ENCODE assay signal across 8 mouse cellular contexts in genomic region chr2:101678236-101679021, GRCm38 (mm10). TPM values are rescaled to one million over a fixed set of nuclear protein-coding genes. Genes with fewer than 3 reads are reported as not detected.
DNase-seq lines count a peak whose midpoint lies in the region.

Gene Traf6, plus strand, starts transcription at chr2:101678429.

- H3K27me3 ChIP-seq in megakaryocyte, embryonic 14.5 days (replicated peaks) = peaks cover 6% of the 10 kb centered on the region

- peak within 1 kb of the TSS; percentile 96 for H3K4me3 ChIP-seq in megakaryocyte, embryonic 14.5 days (replicated peaks)

- H3K4me1 ChIP-seq in megakaryocyte, embryonic 14.5 days = peaks cover 35% of the 10 kb centered on the region

- peaks cover 20% of the 10 kb centered on the region for H3K36me3 ChIP-seq in megakaryocyte, embryonic 14.5 days (replicated peaks; ENCODE audit: low read length)

- DNase-seq in adrenal gland, adult (ENCODE audit: inconsistent age in 2 of 2, low spot score in 1 of 2) = peak; percentile 89 to 95
- peak; percentile 87 for DNase-seq in embryo, embryonic 10 days (ENCODE audit: low spot score)
- peak; percentile 88 for DNase-seq in gastrocnemius, postnatal 10 days
- DNase-seq in induced T-regulatory cell, adult 2 months (ENCODE audit: low read depth) = peak; percentile 90
- DNase-seq in left cerebral cortex, adult 8-10 months (ENCODE audit: low spot score in 2 of 2) = peak; percentile 62 to 71
- peak; percentile 83 for DNase-seq in right cerebral cortex, adult 2 months (ENCODE audit: low spot score in 2 of 2)
- peak; percentile 57 for DNase-seq in urinary bladder, postnatal 10 days (ENCODE audit: low spot score)

- no peaks in the 10 kb centered on the region for H3K9me3 ChIP-seq in megakaryocyte, embryonic 14.5 days

RNA-seq across cellular contexts. Expression of gene Traf6, which starts in this region (rescaled TPM):
- 10 to 100 TPM; 11.5 to 12.1 TPM for total RNA-seq in gastrocnemius, postnatal 10 days (2021)
- total RNA-seq in left cerebral cortex, adult 8-10 months (2022) = 10 to 100 TPM; 10.9 to 14.2 (median 12.5) TPM
- 0.35 and 0.78 TPM in 2 replicates for polyA plus RNA-seq in megakaryocyte, embryonic 14.5 days (2012; ENCODE audit: insufficient read depth, low replicate concordance)

Comparison
In these comparisons a context has a peak if more than half of its experiments do, and no peak if none do; other contexts are left out.
1. Peak in every context shown above with its lines: DNase-seq and H3K4me3 ChIP-seq.